Mouse (Mus musculus) NIH3T3 (cell line): Measurements from ENCODE around the gene Sox14.

Source experiments
- DNase-seq: peaks from one replicate; pipeline ENCODE4 v3.0.0-alpha.2; 2012; ENCODE audit warnings: low read depth

Sox14 gene

GRCm38 (mm10) chr9:99875618-99876372 is at the start of gene Sox14:
TSS of gene Sox14 (minus strand) at chr9:99876170.
- no peak for DNase-seq

DNA sequence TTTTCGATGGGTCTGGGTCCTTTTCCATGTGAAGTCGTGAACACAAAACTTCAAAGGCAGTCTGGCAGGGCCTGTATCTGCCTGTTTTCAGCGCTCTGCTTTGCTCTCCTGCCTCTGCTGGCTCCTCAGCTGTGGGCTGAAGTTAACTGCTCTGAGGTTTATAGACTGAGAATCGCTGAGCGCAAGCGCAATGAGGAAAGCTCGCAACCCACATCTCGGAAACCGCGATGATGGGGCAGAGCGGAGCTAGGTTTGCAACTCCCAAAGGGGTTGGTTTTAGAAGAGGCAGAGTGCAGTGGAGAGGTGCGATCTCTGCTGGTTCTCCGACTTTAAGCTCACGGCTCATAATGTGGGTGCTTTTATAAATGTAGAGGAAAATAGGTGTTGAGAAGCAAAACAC is 3.3 kb upstream of the Sox14 start:
- DNase-seq = no peak

- DNase-seq = no peak
Observed at GRCm38 (mm10) chr9:99878588-99878987, 2.6 kb upstream of the Sox14 start.

DNA sequence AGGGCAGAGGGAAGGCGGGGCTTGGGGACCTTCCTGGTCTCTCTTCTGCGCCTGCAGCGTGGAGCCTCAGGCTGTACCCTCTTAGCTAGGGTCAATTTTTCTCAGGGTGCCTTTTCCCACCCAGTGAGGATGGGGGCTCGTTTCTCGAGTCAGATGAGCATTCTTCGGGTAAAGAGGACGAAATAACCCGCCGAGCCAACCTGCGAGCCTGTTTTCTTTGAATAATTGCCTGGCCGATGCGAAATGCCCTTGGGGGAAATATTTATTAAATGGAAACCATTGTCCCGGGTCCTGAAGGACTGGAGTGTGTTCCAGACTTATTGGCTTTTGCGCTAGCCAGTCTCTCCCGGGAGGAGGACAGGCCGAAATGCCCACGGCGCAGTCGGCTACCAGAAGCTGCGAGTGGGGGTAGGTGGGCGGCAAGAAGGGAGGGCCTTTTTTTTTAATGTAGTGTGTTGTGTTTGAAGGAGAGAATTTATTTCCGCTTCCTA is 1.1 kb upstream of the Sox14 start:
- no peak for DNase-seq

- no peak for DNase-seq
Observed at GRCm38 (mm10) chr9:99876373-99877055, 544 bp upstream of the Sox14 start.

DNA sequence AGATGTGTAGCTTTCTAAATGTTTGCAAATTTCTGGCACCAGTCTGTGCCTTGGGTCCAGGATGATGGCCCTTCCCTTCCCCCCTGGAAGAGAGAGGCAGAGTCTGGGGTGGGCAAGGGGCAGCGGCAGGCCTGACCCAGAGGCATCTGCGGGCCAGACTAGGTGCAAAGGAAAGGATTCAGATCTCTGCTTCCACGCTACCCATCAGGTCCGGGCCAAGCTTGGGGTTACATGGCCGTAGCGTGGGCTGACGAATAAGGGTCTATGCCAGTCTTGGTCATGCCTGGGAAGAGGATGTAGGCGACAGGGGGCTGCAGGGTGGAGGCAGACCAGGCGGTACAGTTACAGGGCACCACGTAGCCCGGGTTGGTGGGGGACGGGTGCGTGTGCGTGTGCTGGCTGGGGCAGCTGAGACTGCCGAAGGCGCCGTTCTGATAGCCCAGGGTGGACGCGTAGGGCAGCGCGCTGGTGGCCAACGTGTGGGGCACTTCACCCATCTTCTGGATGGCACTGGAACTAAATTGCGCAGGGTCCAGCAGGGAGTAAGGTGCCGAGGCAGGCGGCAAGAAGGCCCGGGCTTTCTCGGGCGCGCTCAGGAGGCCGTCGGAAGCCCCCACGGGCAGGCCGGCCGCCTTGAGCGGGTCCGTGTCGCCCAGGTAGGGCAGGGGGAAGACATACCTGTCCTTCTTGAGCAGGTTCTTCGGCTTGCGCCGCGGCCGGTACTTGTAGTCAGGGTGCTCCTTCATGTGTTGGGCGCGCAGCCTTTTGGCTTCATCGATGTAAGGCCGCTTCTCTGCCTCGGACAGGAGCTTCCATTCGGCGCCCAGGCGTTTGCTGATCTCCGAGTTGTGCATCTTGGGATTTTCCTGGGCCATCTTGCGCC is 994 bp downstream of the Sox14 start:
- no peak for DNase-seq

- DNase-seq = no peak
Observed at GRCm38 (mm10) chr9:99873721-99874120, 2.2 kb downstream of the Sox14 start.

GRCm38 (mm10) chr9:99873116-99873620 is 2.8 kb downstream of the Sox14 start:
- no peak for DNase-seq

- DNase-seq = no peak
Observed at GRCm38 (mm10) chr9:99872204-99873115, 3.5 kb downstream of the Sox14 start.

DNA sequence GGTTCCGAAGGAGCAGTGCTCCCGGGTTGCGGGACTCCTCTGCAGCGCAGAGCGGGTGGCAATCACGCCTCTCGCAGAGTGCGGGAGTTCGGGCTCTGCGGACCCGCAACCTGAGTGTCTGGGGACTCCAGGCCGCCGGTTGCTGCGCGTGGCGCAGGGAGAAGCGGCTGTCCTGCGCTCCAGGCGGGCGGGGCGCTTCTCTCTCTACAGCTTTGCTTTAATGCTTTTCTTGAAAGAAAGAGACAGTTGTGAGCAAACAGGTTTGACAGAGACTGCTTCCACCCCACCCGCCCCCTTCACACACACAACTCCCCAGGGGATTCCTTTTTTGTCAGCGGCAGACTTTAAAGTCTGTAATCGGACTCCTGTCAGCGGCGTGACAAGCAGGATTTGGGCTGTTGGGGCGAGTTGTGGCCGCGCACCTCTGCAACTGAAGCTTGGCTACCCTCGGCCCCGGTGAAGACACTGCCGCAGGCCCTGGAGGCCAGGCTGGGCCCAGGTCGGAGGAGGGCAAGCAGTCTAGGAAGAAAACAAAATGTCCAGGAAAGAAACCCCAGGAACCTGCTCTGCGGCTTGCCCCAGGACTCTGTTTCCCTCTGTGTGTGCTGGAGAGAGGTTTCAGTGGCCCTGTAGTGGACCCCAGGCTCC is 4.3 kb downstream of the Sox14 start:
- DNase-seq = no peak

- no peak for DNase-seq
Observed at GRCm38 (mm10) chr9:99870780-99871555, 5.0 kb downstream of the Sox14 start.

- no peak for DNase-seq
Observed at GRCm38 (mm10) chr9:99869936-99870779, 5.8 kb downstream of the Sox14 start.

- DNase-seq = no peak
Observed at GRCm38 (mm10) chr9:99869275-99869674, 6.7 kb downstream of the Sox14 start.

GRCm38 (mm10) chr9:99868606-99869005 is 7.4 kb downstream of the Sox14 start:
- DNase-seq = no peak

- DNase-seq = no peak
Observed at GRCm38 (mm10) chr9:99868054-99868453, 7.9 kb downstream of the Sox14 start.

DNA sequence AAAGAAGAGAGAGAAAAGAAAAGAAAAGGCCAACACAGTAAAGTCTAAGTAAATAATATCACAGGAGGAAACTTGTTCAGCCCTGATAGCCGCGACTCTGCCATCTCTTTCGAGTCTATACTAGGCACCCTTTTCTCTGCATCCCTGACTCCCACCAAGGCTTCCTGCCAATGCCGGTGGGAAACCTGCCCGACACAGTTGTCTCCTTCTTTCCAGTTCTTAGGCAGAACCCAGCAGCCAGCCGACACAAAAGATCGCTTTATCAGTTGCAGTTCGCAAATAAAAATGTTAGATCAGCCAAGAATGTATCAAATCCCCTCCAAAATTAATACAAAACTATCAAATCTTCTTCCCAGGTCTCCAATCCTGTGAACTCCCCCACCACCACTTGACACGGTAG is 13.0 kb downstream of the Sox14 start:
- DNase-seq = no peak

- DNase-seq = no peak
Observed at GRCm38 (mm10) chr9:99854486-99854885, 21.5 kb downstream of the Sox14 start.

DNA sequence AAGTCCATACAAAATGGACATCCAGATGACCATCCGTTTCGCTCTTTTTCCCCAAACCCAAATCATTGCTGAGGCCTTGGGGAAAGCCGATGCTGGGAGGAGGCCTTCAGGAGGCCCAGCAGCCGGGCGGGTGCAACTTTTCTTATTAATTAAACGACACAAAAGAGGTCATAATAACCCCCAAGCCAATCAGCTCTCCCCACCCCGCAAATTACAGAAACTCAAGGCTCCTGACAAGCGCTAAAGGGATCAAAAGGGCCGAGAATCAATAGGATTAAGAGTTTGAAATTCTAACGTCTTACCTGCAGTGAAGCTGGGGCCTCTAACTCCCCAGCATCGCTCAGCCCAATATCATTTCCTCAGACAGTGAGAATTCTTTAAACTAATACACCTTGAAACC is 22.6 kb downstream of the Sox14 start:
- no peak for DNase-seq

- no peak for DNase-seq
Observed at GRCm38 (mm10) chr9:99850354-99850753, 25.6 kb downstream of the Sox14 start.
